Mouse (Mus musculus): ENCODE results near the gene 2010109A12Rik. TPM values are rescaled to one million over a fixed set of nuclear protein-coding genes. Genes with fewer than 3 reads are reported as not detected.

The 2010109A12Rik gene
- 0.27 and 0.90 TPM in 2 replicates for polyA plus RNA-seq (2012; rRNA removed)

DNA sequence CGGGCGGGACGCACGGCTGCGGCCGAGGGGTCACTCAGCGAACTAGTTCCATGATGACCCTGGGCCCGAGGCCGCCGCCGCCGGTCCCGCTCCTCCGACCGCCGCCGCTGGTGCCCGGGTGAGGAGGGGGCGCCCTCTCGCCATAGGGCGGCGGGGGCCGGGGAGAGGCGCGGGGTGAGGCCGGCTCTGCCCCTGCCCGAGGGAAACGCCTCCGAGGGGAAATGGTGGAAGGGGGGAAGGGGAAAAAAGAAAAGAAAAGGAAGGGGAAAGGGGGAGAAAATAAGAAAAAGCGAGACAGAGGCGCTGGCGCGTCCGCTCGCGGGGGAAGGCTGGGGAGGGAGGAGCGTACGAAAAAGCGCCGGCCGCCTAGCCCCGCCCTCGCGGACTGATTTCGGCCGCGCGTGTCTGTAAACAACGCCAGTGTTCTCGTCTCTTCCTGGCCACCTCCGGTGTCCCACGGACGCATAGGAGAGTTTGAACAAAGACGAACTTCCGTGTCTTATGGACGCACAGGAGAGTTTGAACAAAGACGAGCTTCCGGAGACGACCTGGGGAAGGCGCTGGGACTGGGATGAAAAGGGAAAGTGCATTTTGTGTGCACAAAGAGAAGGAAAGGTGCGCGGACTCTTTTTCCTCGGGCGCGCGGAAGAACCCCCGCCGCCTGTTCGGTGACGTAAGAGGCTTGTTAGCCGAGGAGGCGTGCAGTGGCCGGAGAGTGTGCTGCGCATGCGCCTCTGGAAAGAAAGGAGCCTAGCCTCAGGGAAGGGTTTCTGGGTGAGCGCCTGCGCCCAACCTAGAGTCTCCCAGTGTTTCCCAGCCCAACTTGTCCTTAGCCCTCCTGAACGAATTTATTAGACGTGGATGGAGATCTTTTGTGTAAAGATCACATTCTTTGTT is at the start of gene 2010109A12Rik, which contains the start of gene Ccni:
TSS of gene 2010109A12Rik (plus strand) at position 410 of the 897 bp plus-strand sequence.
TSS of gene Ccni (minus strand) at position 387 of the 897 bp plus-strand sequence.
- TF ChIP-seq POLR2A (IDR thresholded peaks at IDR 0.05; ENCODE audit: borderline replicate concordance, extremely low read depth, insufficient read depth, insufficient read length, poor library complexity, severe bottlenecking) (peak; percentile 58; the same call in 1 of the 2 replicates), CTCF (IDR thresholded peaks at IDR 0.05; ENCODE audit: borderline replicate concordance, extremely low read depth, insufficient read depth, insufficient read length) (no peak)
- DNase-seq (ENCODE audit: low read depth) = peak; percentile 99

DNA sequence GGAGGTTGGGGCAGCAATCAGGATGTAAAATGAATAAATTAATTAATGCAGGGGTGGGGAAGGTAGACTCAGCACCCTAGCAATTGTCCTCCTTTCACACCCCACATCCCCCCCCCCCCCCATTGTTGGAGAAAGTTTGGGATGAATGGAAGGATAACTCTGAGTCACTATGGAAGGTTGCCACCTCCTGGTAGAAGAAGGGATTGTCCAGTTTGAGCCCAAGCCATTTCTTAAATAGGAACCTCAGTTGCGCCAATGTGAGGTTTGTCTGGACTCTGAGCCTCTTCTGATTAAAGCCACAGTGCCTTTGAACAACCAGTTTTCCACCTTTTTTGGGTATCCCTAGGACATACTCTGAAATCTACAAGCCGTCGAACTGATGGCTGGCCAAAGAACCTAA is 42.8 kb upstream of the 2010109A12Rik start:
- DNase-seq (ENCODE audit: low read depth) = peak; percentile 66
- TF ChIP-seq CTCF (IDR thresholded peaks at IDR 0.05; ENCODE audit: borderline replicate concordance, extremely low read depth, insufficient read depth, insufficient read length) (peak; percentile 63; the same call in 1 of the 2 replicates), POLR2A (IDR thresholded peaks at IDR 0.05; ENCODE audit: borderline replicate concordance, extremely low read depth, insufficient read depth, insufficient read length, poor library complexity, severe bottlenecking) (no peak)

GRCm38 (mm10) chr5:93167919-93168516 is 38.3 kb upstream of the 2010109A12Rik start:
- DNase-seq (ENCODE audit: low read depth) = no peak
- TF ChIP-seq POLR2A (IDR thresholded peaks at IDR 0.05; ENCODE audit: borderline replicate concordance, extremely low read depth, insufficient read depth, insufficient read length, poor library complexity, severe bottlenecking) (no peak), CTCF (IDR thresholded peaks at IDR 0.05; ENCODE audit: borderline replicate concordance, extremely low read depth, insufficient read depth, insufficient read length) (no peak)

- no peak for TF ChIP-seq CTCF (IDR thresholded peaks at IDR 0.05; ENCODE audit: borderline replicate concordance, extremely low read depth, insufficient read depth, insufficient read length)
- TF ChIP-seq POLR2A (IDR thresholded peaks at IDR 0.05; ENCODE audit: borderline replicate concordance, extremely low read depth, insufficient read depth, insufficient read length, poor library complexity, severe bottlenecking) = no peak
- no peak for DNase-seq (ENCODE audit: low read depth)
These were observed 37.7 kb upstream of the 2010109A12Rik start for GRCm38 (mm10) chr5:93168654-93169053.

DNA sequence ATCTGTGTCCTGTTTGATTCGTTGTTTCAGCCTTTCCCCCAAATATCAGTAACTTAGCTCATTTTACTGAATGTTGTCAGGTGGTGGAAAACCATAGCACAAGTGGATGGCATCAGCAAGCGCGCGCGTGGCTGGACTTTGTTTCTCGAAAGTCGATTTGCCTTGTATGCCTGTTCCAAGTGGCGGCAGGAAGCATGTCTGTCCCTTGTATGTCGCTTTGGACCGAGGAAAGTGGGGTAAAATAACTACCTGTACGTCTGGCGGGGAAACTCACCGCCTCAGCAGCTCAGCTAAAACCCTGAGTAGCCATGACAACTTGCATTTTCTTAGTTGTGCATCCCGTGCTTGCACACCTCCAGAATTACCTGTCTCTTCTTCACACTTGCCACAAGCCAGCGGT is 34.9 kb upstream of the 2010109A12Rik start:
- DNase-seq (ENCODE audit: low read depth) = no peak
- TF ChIP-seq CTCF (IDR thresholded peaks at IDR 0.05; ENCODE audit: borderline replicate concordance, extremely low read depth, insufficient read depth, insufficient read length) (no peak), POLR2A (IDR thresholded peaks at IDR 0.05; ENCODE audit: borderline replicate concordance, extremely low read depth, insufficient read depth, insufficient read length, poor library complexity, severe bottlenecking) (no peak)

- no peak for TF ChIP-seq POLR2A (IDR thresholded peaks at IDR 0.05; ENCODE audit: borderline replicate concordance, extremely low read depth, insufficient read depth, insufficient read length, poor library complexity, severe bottlenecking)
- no peak for TF ChIP-seq CTCF (IDR thresholded peaks at IDR 0.05; ENCODE audit: borderline replicate concordance, extremely low read depth, insufficient read depth, insufficient read length)
These were observed 33.8 kb upstream of the 2010109A12Rik start for GRCm38 (mm10) chr5:93172536-93172935.

DNA sequence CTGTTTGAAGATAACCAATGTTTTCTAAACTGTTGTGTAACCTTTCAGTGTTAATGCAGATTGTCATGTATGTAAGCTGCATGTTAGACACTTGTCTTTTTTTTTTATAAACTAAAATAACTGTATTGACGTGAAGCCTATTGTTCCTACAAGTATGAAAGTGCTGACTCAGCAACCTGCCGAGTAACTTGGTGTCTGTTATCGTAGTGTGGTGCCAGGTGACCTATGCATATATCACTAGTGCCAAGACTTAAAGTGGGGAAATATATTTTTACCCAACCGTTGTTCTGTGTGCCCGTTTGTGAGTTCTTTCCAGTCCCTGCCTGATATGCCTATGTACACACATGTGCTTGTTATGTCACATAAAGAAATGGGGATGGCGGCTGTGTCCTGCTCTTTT is 31.6 kb upstream of the 2010109A12Rik start:
- no peak for DNase-seq (ENCODE audit: low read depth)
- no peak for TF ChIP-seq CTCF (IDR thresholded peaks at IDR 0.05; ENCODE audit: borderline replicate concordance, extremely low read depth, insufficient read depth, insufficient read length)
- no peak for TF ChIP-seq POLR2A (IDR thresholded peaks at IDR 0.05; ENCODE audit: borderline replicate concordance, extremely low read depth, insufficient read depth, insufficient read length, poor library complexity, severe bottlenecking)

More at GRCm38 (mm10) chr5:93172536-93172935, 33.8 kb upstream of the 2010109A12Rik start:
- DNase-seq (ENCODE audit: low read depth) = no peak

GRCm38 (mm10) chr5:93178616-93179015 is 27.7 kb upstream of the 2010109A12Rik start:
- TF ChIP-seq POLR2A (IDR thresholded peaks at IDR 0.05; ENCODE audit: borderline replicate concordance, extremely low read depth, insufficient read depth, insufficient read length, poor library complexity, severe bottlenecking) (no peak), CTCF (IDR thresholded peaks at IDR 0.05; ENCODE audit: borderline replicate concordance, extremely low read depth, insufficient read depth, insufficient read length) (no peak)
- DNase-seq (ENCODE audit: low read depth) = no peak

- peak; percentile 17; the same call in 1 of the 2 replicates for TF ChIP-seq CTCF (IDR thresholded peaks at IDR 0.05; ENCODE audit: borderline replicate concordance, extremely low read depth, insufficient read depth, insufficient read length)
- TF ChIP-seq POLR2A (IDR thresholded peaks at IDR 0.05; ENCODE audit: borderline replicate concordance, extremely low read depth, insufficient read depth, insufficient read length, poor library complexity, severe bottlenecking) = no peak
- peak; percentile 37 for DNase-seq (ENCODE audit: low read depth)
These were observed 26.1 kb upstream of the 2010109A12Rik start for GRCm38 (mm10) chr5:93180252-93180651.

- no peak for DNase-seq (ENCODE audit: low read depth)
- TF ChIP-seq POLR2A (IDR thresholded peaks at IDR 0.05; ENCODE audit: borderline replicate concordance, extremely low read depth, insufficient read depth, insufficient read length, poor library complexity, severe bottlenecking) (no peak), CTCF (IDR thresholded peaks at IDR 0.05; ENCODE audit: borderline replicate concordance, extremely low read depth, insufficient read depth, insufficient read length) (no peak)
These were observed 23.0 kb upstream of the 2010109A12Rik start for GRCm38 (mm10) chr5:93183311-93183710.

DNA sequence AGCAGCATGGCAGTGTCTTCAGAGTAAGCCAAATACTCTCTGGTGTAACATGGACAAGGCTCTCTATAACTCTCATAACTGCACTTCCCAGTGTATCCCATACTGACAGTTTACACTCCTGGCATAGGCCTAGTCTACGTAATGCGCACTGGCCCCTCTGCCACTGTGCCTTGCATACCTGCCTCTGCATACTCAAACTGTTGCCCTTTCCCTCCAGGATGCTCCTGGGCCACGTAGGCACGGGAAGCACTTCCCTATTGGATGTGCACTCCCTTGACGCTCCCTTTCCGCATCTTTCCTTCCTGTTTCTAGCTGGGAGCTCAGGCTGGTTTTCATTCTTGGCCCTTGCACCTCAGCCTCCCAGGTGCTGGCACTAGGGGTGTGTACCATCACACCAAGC is 21.8 kb upstream of the 2010109A12Rik start:
- DNase-seq (ENCODE audit: low read depth) = no peak
- no peak for TF ChIP-seq CTCF (IDR thresholded peaks at IDR 0.05; ENCODE audit: borderline replicate concordance, extremely low read depth, insufficient read depth, insufficient read length)
